Mouse (Mus musculus) lung, embryonic 16.5 days (tissue): ENCODE data around the gene Hacd2. TPM values are rescaled to one million over a fixed set of nuclear protein-coding genes. Genes with fewer than 3 reads are reported as not detected.
A peak's percentile ranks its signal among the peaks of the same experiment; 100 is the strongest.

Experiments
- ATAC-seq: fragments of 200-750 bp; cut with Nextera tagmentation; 2 replicates; pipeline ENCODE4 v1.8.0; 2017; ENCODE audit warnings: low read depth, mild to moderate bottlenecking, moderate library complexity
- H3K27ac ChIP-seq: fragments of 300-500 bp; sonication (generic); 2 replicates; pipeline ENCODE4 v1.5.1; 2014; ENCODE audit warnings: mild to moderate bottlenecking, control low read depth, low read length
- H3K27me3 ChIP-seq: fragments of 300-500 bp; sonication (generic); 2 replicates; pipeline ENCODE4 v1.6.1; 2014; ENCODE audit warnings: low read depth, low read length, mixed read lengths; ENCODE audit not compliant: control insufficient read depth, insufficient read depth
- H3K36me3 ChIP-seq: fragments of 300-500 bp; sonication (generic); 2 replicates; pipeline ENCODE4 v1.6.1; 2014; ENCODE audit warnings: low read length; ENCODE audit not compliant: control insufficient read depth, insufficient read depth
- H3K4me1 ChIP-seq: fragments of 300-500 bp; sonication (generic); replicated peaks from 2 replicates; pipeline ENCODE4 v1.6.1; 2014; ENCODE audit warnings: low read length, mixed read lengths; ENCODE audit not compliant: control insufficient read depth, insufficient read depth
- H3K4me2 ChIP-seq: fragments of 300-500 bp; sonication (generic); 2 replicates; pipeline ENCODE4 v1.6.1; 2014; ENCODE audit warnings: low read depth, low read length, control low read depth
- H3K4me3 ChIP-seq: fragments of 300-500 bp; sonication (generic); 2 replicates; pipeline ENCODE4 v1.5.1; 2014; ENCODE audit warnings: mild to moderate bottlenecking, low read length, control low read depth
- H3K9ac ChIP-seq: fragments of 300-500 bp; sonication (generic); 2 replicates; pipeline ENCODE4 v1.6.1; 2014; ENCODE audit warnings: low read length, control low read depth
- H3K9me3 ChIP-seq: fragments of 300-500 bp; sonication (generic); 2 replicates; pipeline ENCODE4 v1.6.1; 2016; ENCODE audit warnings: low read length; ENCODE audit not compliant: control insufficient read depth
- WGBS: fragments of 180-500 bp; shearing (Covaris S2); extraction: QIAGEN DNeasy Blood & Tissue Kit; methylation state at CpG from one replicate; pipeline ENCODE4 v1.1.7; 2014; 5-methylcytosine and 5-hydroxymethylcytosine counted together
- polyA plus RNA-seq: library from polyadenylated mRNA; unstranded; fragments of >200 nt; fragmentation: Nextera tagmentation; extraction: Ambion mirVana; gene quantifications from 2 replicates; pipeline ENCODE4 v1.2.1, GENCODE M21; 2015

Gene Hacd2
- polyA plus RNA-seq, 1 experiment from 2014 or later: 78.2 TPM

DNA sequence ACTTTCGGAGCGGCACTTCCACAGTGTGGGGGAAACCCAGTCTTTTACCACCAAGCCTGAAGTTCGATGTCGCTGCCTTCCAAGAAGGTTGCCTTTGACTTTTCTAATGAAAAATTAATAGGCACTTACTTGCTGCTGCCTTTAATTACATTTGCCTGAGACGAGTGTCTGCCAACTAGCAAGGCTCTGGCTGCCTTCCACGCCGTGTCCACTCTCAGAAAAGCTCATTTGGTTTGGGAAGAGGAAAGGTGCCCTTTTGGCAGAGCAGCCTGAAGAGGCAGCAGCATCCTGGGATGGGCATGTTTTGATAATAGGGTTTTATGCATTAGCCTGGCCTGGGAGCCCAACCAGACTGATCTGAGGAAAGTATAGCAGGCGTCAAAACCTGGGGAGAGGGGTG, 119.6 kb downstream of the Hacd2 start:
- Histone ChIP-seq H3K4me3 (no peak overlapping the region), H3K9ac (no peak overlapping the region), H3K4me1 (peaks cover 6% of the 10 kb centered on the region), H3K27me3 (no peaks in the 10 kb centered on the region), H3K36me3 (no peaks in the 10 kb centered on the region), H3K4me2 (no peak overlapping the region), H3K27ac (no peak overlapping the region), H3K9me3 (no peaks in the 10 kb centered on the region)
- ATAC-seq: no peak
- WGBS: 74% methylated on average over 8 of the region's 8 CpGs

DNA sequence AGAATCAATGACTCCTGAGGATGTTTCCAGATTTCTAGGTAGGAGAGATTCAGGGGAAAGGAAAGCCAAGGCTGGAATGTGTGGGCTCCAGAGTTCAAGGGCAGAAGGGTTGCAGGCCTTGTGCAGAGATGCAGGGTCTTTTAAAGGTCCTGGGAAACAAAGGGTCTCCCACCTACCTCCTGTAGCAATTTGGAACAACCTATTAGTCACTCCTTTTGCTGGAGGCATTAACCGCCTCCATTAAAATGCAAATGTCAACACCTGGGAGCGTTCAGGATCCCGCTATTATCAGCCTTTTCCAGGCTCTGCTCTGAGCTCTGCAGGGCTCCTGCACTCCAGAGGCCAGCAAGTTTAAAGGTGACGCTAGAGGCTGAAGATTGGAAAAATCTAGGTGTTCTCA, 123.9 kb downstream of the Hacd2 start:
- Histone ChIP-seq H3K36me3 (no peaks in the 10 kb centered on the region), H3K27me3 (peaks cover 1% of the 10 kb centered on the region; the same call in 1 of the 2 replicates), H3K4me2 (no peak overlapping the region), H3K4me3 (no peak overlapping the region), H3K27ac (no peak overlapping the region), H3K9me3 (peaks cover 3% of the 10 kb centered on the region), H3K4me1 (no peaks in the 10 kb centered on the region), H3K9ac (no peak overlapping the region)
- no peak for ATAC-seq
- WGBS: 20% methylated on average over 4 of the region's 4 CpGs

DNA sequence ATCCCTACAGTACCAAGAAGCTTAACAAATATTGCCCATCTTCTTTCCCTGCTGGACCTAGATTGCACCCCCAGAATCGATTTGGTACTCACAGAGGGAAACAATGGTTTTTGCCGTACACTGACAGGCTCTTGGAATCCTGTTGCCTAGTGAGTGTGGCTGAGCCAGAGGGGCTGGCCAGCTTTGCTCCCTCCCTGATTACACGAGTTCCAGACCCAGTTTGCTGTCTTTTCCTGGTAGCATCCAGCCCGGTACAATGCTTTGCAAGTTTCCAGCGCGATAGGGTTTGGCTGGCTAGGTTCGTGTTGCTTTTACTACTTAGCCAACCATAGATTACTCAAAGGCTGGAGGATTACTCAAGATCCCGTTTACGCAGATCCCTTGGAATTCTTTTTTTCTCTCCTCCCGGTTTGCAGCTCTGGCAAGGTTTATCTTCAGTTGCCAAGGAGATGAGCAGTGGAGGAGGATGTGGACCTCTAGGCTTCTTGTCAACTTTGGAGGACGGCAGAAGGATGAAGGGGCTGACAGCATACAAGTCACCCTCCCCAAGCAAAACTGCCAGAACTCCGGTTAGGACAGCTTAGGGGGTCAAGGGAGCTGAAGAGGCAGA, 131.0 kb downstream of the Hacd2 start:
- Histone ChIP-seq H3K4me3 (no peak overlapping the region), H3K27me3 (peaks cover 50% of the 10 kb centered on the region)
- ATAC-seq: no peak

GRCm38 (mm10) chr16:35154245-35154640, 132.0 kb downstream of the Hacd2 start:
- H3K36me3 ChIP-seq: no peaks in the 10 kb centered on the region
- peak overlapping the region; percentile 71 for H3K9ac ChIP-seq
- peaks cover 14% of the 10 kb centered on the region for H3K4me1 ChIP-seq
- H3K4me3 ChIP-seq: peak overlapping the region; percentile 67
- peak overlapping the region; percentile 99 for H3K4me2 ChIP-seq
- H3K27me3 ChIP-seq: peaks cover 50% of the 10 kb centered on the region
- WGBS: 1% methylated on average over 28 of the region's 29 CpGs
- peak; percentile 66 for ATAC-seq
- no peak overlapping the region for H3K27ac ChIP-seq
- H3K9me3 ChIP-seq: no peaks in the 10 kb centered on the region

More for the DNA sequence above, 131.0 kb downstream of the Hacd2 start:
- WGBS: 9% methylated on average over 12 of the region's 12 CpGs
- Histone ChIP-seq H3K9ac (no peak overlapping the region), H3K36me3 (no peaks in the 10 kb centered on the region), H3K27ac (no peak overlapping the region), H3K4me2 (no peak overlapping the region), H3K9me3 (no peaks in the 10 kb centered on the region), H3K4me1 (peaks cover 14% of the 10 kb centered on the region)

DNA sequence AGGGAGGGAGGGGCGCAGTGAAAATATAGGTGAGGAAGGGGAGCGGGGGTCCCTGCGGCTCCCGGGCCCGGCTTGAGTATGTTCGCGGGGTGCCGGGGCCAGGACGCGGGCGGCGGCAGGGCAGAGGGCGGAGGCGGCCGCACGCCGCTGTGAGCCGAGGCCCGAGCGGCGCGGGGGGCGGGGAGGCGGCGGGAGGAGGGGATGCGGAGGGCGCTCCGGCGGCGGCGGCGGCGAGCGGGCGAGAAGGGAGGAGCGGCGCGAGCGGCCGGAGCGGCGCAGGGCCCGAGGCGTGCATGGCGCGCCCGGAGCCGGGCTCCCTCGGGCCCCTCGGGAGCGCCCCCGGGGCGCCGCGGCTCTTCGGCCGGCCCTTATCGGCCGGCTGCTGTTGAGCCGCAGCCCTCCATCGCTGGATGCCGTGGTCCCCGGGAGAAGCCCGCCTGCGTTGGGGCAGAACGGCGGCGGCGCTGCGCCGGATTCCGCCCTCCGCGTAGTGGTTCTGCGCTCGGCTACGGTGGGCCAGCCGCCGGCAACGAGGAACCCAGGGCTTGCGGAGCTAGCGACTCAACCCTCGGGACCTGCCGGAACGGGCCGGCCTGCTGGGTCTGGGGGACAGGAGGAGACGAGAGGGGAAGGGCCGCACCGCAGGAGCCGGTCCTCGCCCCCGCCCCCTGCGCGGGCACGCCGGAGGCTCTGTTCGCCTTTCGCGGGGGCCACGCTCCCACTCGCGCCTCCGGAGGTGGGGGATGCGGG, 132.6 kb downstream of the Hacd2 start, which contains the start of gene Adcy5:
TSS of gene Adcy5 (plus strand) at position 237 of the 750 bp plus-strand sequence.
- Histone ChIP-seq H3K9ac (peak within 1 kb of the TSS; percentile 71), H3K27me3 (peaks cover 50% of the 10 kb centered on the region)

GRCm38 (mm10) chr16:35155391-35156305, 133.4 kb downstream of the Hacd2 start:
- peak overlapping the region; percentile 99 for H3K4me2 ChIP-seq
- peak overlapping the region; percentile 71 for H3K9ac ChIP-seq
- peak overlapping the region; percentile 53 for H3K27ac ChIP-seq
- peaks cover 50% of the 10 kb centered on the region for H3K27me3 ChIP-seq
- peak overlapping the region; percentile 67 for H3K4me3 ChIP-seq
- WGBS: under 1% methylated on average over 71 of the region's 87 CpGs
- H3K9me3 ChIP-seq: no peaks in the 10 kb centered on the region
- H3K4me1 ChIP-seq: peaks cover 14% of the 10 kb centered on the region
- no peaks in the 10 kb centered on the region for H3K36me3 ChIP-seq
- ATAC-seq: peak; percentile 63

More for the DNA sequence above, 132.6 kb downstream of the Hacd2 start, which contains the start of gene Adcy5:
- no peaks in the 10 kb centered on the region for H3K9me3 ChIP-seq
- peaks cover 14% of the 10 kb centered on the region for H3K4me1 ChIP-seq
- WGBS: under 1% methylated on average over 50 of the region's 104 CpGs
- no peaks in the 10 kb centered on the region for H3K36me3 ChIP-seq
- H3K4me2 ChIP-seq: peak within 1 kb of the TSS; percentile 99
- peak; percentile 67 for ATAC-seq
- peak within 1 kb of the TSS; percentile 53 for H3K27ac ChIP-seq
- peak within 1 kb of the TSS; percentile 67 for H3K4me3 ChIP-seq

DNA sequence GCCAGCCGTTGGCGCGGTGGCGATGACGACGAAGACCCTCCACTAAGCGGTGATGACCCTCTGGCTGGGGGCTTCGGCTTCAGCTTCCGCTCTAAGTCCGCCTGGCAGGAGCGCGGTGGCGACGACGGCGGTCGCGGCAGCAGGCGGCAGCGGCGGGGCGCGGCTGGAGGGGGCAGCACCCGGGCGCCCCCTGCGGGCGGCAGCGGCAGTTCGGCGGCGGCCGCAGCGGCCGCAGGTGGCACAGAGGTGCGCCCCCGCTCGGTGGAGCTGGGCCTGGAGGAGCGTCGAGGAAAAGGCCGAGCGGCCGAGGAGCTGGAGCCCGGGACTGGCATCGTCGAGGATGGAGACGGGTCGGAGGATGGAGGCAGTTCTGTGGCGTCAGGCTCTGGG, 134.1 kb downstream of the Hacd2 start:
- peak overlapping the region; percentile 71 for H3K9ac ChIP-seq
- H3K9me3 ChIP-seq: no peaks in the 10 kb centered on the region
- ATAC-seq: no peak
- no peak overlapping the region for H3K27ac ChIP-seq
- peak overlapping the region; percentile 67 for H3K4me3 ChIP-seq
- H3K4me1 ChIP-seq: peaks cover 14% of the 10 kb centered on the region
- peak overlapping the region; percentile 99 for H3K4me2 ChIP-seq
- H3K36me3 ChIP-seq: no peaks in the 10 kb centered on the region
- peaks cover 48% of the 10 kb centered on the region for H3K27me3 ChIP-seq
- whole genome bisulfite sequencing: 3% methylated on average over 48 of the region's 48 CpGs

GRCm38 (mm10) chr16:35156832-35157231, 134.6 kb downstream of the Hacd2 start:
- H3K4me1 ChIP-seq: peaks cover 14% of the 10 kb centered on the region
- 71% methylated on average over 21 of the region's 21 CpGs for WGBS
- ATAC-seq: no peak

More at GRCm38 (mm10) chr16:35156832-35157231, 134.6 kb downstream of the Hacd2 start:
- no peak overlapping the region for H3K9ac ChIP-seq
- no peak overlapping the region for H3K27ac ChIP-seq
- H3K4me2 ChIP-seq: peak overlapping the region; percentile 18
- peaks cover 46% of the 10 kb centered on the region for H3K27me3 ChIP-seq
- H3K4me3 ChIP-seq: peak overlapping the region; percentile 67; the same call in 1 of the 2 replicates
- no peaks in the 10 kb centered on the region for H3K36me3 ChIP-seq
- H3K9me3 ChIP-seq: no peaks in the 10 kb centered on the region
